Mouse (Mus musculus) CD8-positive naive resting alpha-beta T cell, adult 57 days (primary cell): Measurements from ENCODE around the gene Srpk1. TPM values are rescaled to one million over a fixed set of nuclear protein-coding genes. Genes with fewer than 3 reads are reported as not detected.

ENCODE experiments used
- total RNA-seq: library from RNA; stranded (reverse); gene quantifications from one replicate; pipeline ENCODE4 v1.2.4, GENCODE M21; 2023

Gene Srpk1
- total RNA-seq: 353 TPM

GRCm38 (mm10) chr17:28622300-28622759, at the start of gene Srpk1:
Gene Srpk1 (minus strand): TSS chr17:28622709.

GRCm38 (mm10) chr17:28575244-28576125, 47.0 kb downstream of the Srpk1 start, which contains the start of gene Lhfpl5:
Gene Lhfpl5 (plus strand): TSS chr17:28575641.

DNA sequence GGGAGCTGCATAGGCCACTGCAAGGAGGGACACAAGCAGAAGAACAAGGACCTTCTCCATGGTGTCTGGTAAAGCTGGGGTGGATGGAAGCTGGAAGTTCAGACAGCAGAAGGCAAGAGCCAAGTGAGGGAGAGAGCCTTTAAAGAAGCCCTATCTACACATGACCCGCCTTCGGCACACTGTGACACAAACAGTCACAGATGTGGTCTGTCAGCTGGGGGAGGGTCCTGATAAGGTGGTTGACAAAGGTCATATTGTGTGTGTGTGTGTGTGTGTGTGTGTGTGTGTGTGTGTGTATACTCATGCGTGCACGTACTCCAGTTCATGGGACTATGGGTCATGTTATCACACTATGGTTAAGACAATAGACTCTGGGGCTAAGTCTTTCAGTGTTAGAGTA, 61.9 kb downstream of the Srpk1 start, which contains the start of gene Clps:
Clps (minus strand) TSS at position 169 of the 400 bp plus-strand sequence.

GRCm38 (mm10) chr17:28549111-28549510, 73.4 kb downstream of the Srpk1 start, which contains the start of gene Clpsl2:
Gene Clpsl2 (plus strand): TSS chr17:28549411.

Other genes with a start within 250 kb of the Srpk1 start
- gene Fkbp5, start 105.2 kb downstream of the Srpk1 start, total RNA-seq: 33.0 TPM
- gene Armc12, start 91.9 kb downstream of the Srpk1 start, total RNA-seq: not detected
- not detected for gene Clpsl2, start 73.3 kb downstream of the Srpk1 start, total RNA-seq
- 8.8 TPM for gene Clps, start 61.9 kb downstream of the Srpk1 start, total RNA-seq
- not detected for gene Lhfpl5, start 47.1 kb downstream of the Srpk1 start, total RNA-seq
- 1.6 TPM for gene Slc26a8, start 67.5 kb upstream of the Srpk1 start, total RNA-seq
- 97.6 TPM for gene Mapk14, start 68.6 kb upstream of the Srpk1 start, total RNA-seq
- gene AC170998.1, start 103.4 kb upstream of the Srpk1 start, total RNA-seq: 7.7 TPM
- gene Mapk13, start 146.6 kb upstream of the Srpk1 start, total RNA-seq: 0.83 TPM
- gene Brpf3, start 178.4 kb upstream of the Srpk1 start, total RNA-seq: 42.4 TPM
- not detected for gene Pnpla1, start 235.7 kb upstream of the Srpk1 start, total RNA-seq